Mouse (Mus musculus) embryo, embryonic 9.5 days (tissue): ENCODE measurements around the gene Mpdu1.
"Not testable (repeated sequence)": the region's sequence is repeated elsewhere in the genome, so short reads cannot be mapped to it uniquely, and the experiment has no call there.

Source experiments
- DNase-seq: peaks from one replicate; pipeline ENCODE4 v3.0.0-alpha.2; 2017; ENCODE audit errors: extremely low spot score

Gene Mpdu1

GRCm38 (mm10) chr11:69662213-69662966 lies at the start of gene Mpdu1:
TSS of gene Mpdu1 (minus strand) at chr11:69662642.
- peak; percentile 95 for DNase-seq

- no peak for DNase-seq
Measured at GRCm38 (mm10) chr11:69711082-69711481, 48.6 kb upstream of the Mpdu1 start.

- DNase-seq: no peak
Measured at GRCm38 (mm10) chr11:69710470-69710869, 48.0 kb upstream of the Mpdu1 start.

GRCm38 (mm10) chr11:69709554-69710446 lies 47.4 kb upstream of the Mpdu1 start:
- no peak for DNase-seq

GRCm38 (mm10) chr11:69708614-69709265 lies 46.3 kb upstream of the Mpdu1 start:
- DNase-seq: no peak

GRCm38 (mm10) chr11:69707873-69708381 lies 45.5 kb upstream of the Mpdu1 start:
- no peak for DNase-seq

GRCm38 (mm10) chr11:69707480-69707847 lies 45.0 kb upstream of the Mpdu1 start:
- no peak for DNase-seq

GRCm38 (mm10) chr11:69706775-69707479 lies 44.5 kb upstream of the Mpdu1 start:
- no peak for DNase-seq

GRCm38 (mm10) chr11:69704613-69705010 lies 42.2 kb upstream of the Mpdu1 start:
- DNase-seq: no peak

GRCm38 (mm10) chr11:69703814-69704612 lies 41.6 kb upstream of the Mpdu1 start:
- no peak for DNase-seq

- not testable (repeated sequence) for DNase-seq
Measured at GRCm38 (mm10) chr11:69703381-69703780, 40.9 kb upstream of the Mpdu1 start.

GRCm38 (mm10) chr11:69702886-69703285 lies 40.4 kb upstream of the Mpdu1 start:
- DNase-seq: not testable (repeated sequence)

GRCm38 (mm10) chr11:69699595-69699994 lies 37.2 kb upstream of the Mpdu1 start:
- DNase-seq: no peak

- DNase-seq: no peak
Measured at GRCm38 (mm10) chr11:69698574-69698973, 36.1 kb upstream of the Mpdu1 start.

GRCm38 (mm10) chr11:69697396-69697795 lies 35.0 kb upstream of the Mpdu1 start:
- no peak for DNase-seq

GRCm38 (mm10) chr11:69695361-69696181 lies 33.1 kb upstream of the Mpdu1 start, which contains the start of the genes Tnfsf12 and Tnfsfm13:
TSS of gene Tnfsf12 (minus strand) at chr11:69695849.
TSS of gene Tnfsfm13 (minus strand) at chr11:69696098.
- DNase-seq: peak; percentile 71

- DNase-seq: no peak
Measured at GRCm38 (mm10) chr11:69695046-69695360, 32.6 kb upstream of the Mpdu1 start.

GRCm38 (mm10) chr11:69693421-69693965 lies 31.1 kb upstream of the Mpdu1 start:
- no peak for DNase-seq

- no peak for DNase-seq
Measured at GRCm38 (mm10) chr11:69692863-69693262, 30.4 kb upstream of the Mpdu1 start.
